Mouse (Mus musculus): ENCODE data around the gene Siglech. TPM values are rescaled to one million over a fixed set of nuclear protein-coding genes. Genes with fewer than 3 reads are reported as not detected.

The Siglech gene
- 0.79 and 0.81 TPM in 2 replicates for polyA plus RNA-seq (2015; fragmentation: Nextera tagmentation; extraction: Ambion mirVana)

DNA sequence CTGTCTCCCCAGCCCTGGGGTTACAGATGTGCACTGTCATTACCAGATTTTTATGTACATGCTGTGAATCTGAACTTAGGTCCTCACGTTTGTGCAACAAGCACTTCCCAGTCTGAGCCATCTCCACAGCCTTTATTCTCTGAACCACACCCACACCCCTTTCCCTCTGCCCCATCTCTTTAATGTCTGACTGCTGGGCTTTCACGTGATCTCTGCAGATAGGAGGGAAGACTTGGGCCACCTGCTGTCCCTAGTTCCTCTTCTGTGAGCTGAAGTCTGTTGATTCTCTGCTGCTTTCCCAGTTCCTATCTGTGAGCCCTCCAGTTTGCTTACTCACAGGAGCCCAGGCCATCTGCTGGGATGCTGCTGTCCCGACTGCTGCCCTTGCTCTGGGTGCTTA, at the start of gene Siglech:
Gene Siglech, plus strand, starts transcription at position 253 of the 400 bp plus-strand sequence.
- 29% methylated on average over 3 of the region's 3 CpGs for WGBS
- Histone ChIP-seq H3K4me1 (replicated peaks; ENCODE audit: control insufficient read depth, insufficient read depth) (no peaks in the 10 kb centered on the region), H3K27me3 (ENCODE audit: control insufficient read depth, insufficient read depth, low read length) (no peaks in the 10 kb centered on the region), H3K4me3 (ENCODE audit: low read depth, low read length) (no peak within 1 kb of the TSS), H3K4me2 (replicated peaks; ENCODE audit: low read depth) (no peak within 1 kb of the TSS), H3K36me3 (ENCODE audit: control insufficient read depth, insufficient read depth, low read length) (no peaks in the 10 kb centered on the region), H3K9ac (ENCODE audit: low read length) (no peak within 1 kb of the TSS), H3K27ac (replicated peaks) (no peak within 1 kb of the TSS), H3K9me3 (ENCODE audit: control insufficient read depth, low read length) (no peaks in the 10 kb centered on the region)
- ATAC-seq (ENCODE audit: low FRiP score, low TSS enrichment): no peak
- TF ChIP-seq EP300 (optimal IDR thresholded peaks at IDR 0.05) (no peak), CTCF (IDR thresholded peaks at IDR 0.05; ENCODE audit: low read depth) (no peak)
- DNase-seq (ENCODE audit: low spot score): no peak

DNA sequence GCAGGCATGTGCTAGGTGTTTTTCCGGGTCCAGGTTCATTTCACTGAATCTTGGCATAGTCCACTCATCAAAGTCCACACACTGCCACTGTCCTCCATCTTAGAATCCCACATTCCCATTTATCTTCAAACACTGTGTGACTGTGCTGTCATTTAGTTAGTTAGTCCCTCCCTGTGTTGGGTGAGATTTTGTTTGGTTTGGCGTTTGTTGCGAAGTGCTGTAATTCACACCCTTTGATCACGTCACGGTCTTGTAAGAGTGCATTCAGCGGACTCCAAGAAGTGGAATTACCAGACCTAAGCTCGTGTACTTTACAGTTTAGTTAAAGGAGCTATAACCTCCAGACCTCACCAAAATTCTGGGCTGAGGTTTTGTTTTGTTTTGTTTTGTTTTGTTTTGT, 45.3 kb upstream of the Siglech start:
- Histone ChIP-seq H3K4me1 (replicated peaks; ENCODE audit: control insufficient read depth, insufficient read depth) (no peaks in the 10 kb centered on the region), H3K27me3 (ENCODE audit: control insufficient read depth, insufficient read depth, low read length) (no peaks in the 10 kb centered on the region), H3K9me3 (ENCODE audit: control insufficient read depth, low read length) (no peaks in the 10 kb centered on the region), H3K4me3 (ENCODE audit: low read depth, low read length) (no peak overlapping the region), H3K4me2 (replicated peaks; ENCODE audit: low read depth) (no peak overlapping the region), H3K36me3 (ENCODE audit: control insufficient read depth, insufficient read depth, low read length) (no peaks in the 10 kb centered on the region), H3K27ac (replicated peaks) (no peak overlapping the region), H3K9ac (ENCODE audit: low read length) (no peak overlapping the region)
- WGBS: 64% methylated on average over 7 of the region's 7 CpGs
- DNase-seq (ENCODE audit: low spot score) (no peak), ATAC-seq (ENCODE audit: low FRiP score, low TSS enrichment) (no peak)
- no peak for TF ChIP-seq CTCF (IDR thresholded peaks at IDR 0.05; ENCODE audit: low read depth)
- TF ChIP-seq EP300 (optimal IDR thresholded peaks at IDR 0.05): no peak

DNA sequence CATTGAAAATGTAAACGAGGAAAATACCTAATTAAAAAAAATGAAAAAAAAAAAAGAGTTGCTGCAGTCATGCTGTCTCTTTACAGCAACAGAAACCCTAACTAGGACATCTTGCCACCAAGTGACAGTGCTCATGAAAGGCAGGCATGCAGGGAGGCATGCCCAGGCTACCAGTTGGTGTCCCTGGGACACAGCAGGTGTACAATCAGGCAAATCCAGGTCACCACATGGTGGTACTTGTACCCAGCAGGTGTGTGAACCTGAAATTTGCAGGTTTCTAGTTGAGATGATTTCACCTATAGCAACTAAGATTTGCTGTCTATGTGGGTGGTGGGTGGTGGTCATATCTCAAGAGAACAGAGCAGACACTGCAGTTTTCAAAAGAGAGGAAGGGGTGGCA, 39.1 kb upstream of the Siglech start:
- no peak overlapping the region for H3K4me2 ChIP-seq (replicated peaks; ENCODE audit: low read depth)
- H3K4me3 ChIP-seq (ENCODE audit: low read depth, low read length): no peak overlapping the region
- DNase-seq (ENCODE audit: low spot score) (no peak), ATAC-seq (ENCODE audit: low FRiP score, low TSS enrichment) (no peak)
- no peaks in the 10 kb centered on the region for H3K4me1 ChIP-seq (replicated peaks; ENCODE audit: control insufficient read depth, insufficient read depth)
- H3K9me3 ChIP-seq (ENCODE audit: control insufficient read depth, low read length): no peaks in the 10 kb centered on the region
- WGBS: 71% methylated on average over 1 of the region's 1 CpGs
- TF ChIP-seq EP300 (optimal IDR thresholded peaks at IDR 0.05) (no peak), CTCF (IDR thresholded peaks at IDR 0.05; ENCODE audit: low read depth) (no peak)
- no peak overlapping the region for H3K27ac ChIP-seq (replicated peaks)
- H3K36me3 ChIP-seq (ENCODE audit: control insufficient read depth, insufficient read depth, low read length): no peaks in the 10 kb centered on the region
- H3K27me3 ChIP-seq (ENCODE audit: control insufficient read depth, insufficient read depth, low read length): no peaks in the 10 kb centered on the region
- H3K9ac ChIP-seq (ENCODE audit: low read length): no peak overlapping the region

GRCm38 (mm10) chr7:55734483-55734882, 33.5 kb upstream of the Siglech start:
- Histone ChIP-seq H3K27me3 (ENCODE audit: control insufficient read depth, insufficient read depth, low read length) (no peaks in the 10 kb centered on the region), H3K9ac (ENCODE audit: low read length) (no peak overlapping the region), H3K36me3 (ENCODE audit: control insufficient read depth, insufficient read depth, low read length) (no peaks in the 10 kb centered on the region), H3K4me1 (replicated peaks; ENCODE audit: control insufficient read depth, insufficient read depth) (no peaks in the 10 kb centered on the region), H3K4me2 (replicated peaks; ENCODE audit: low read depth) (no peak overlapping the region), H3K4me3 (ENCODE audit: low read depth, low read length) (no peak overlapping the region), H3K27ac (replicated peaks) (no peak overlapping the region), H3K9me3 (ENCODE audit: control insufficient read depth, low read length) (no peaks in the 10 kb centered on the region)
- ATAC-seq (ENCODE audit: low FRiP score, low TSS enrichment): no peak
- no peak for TF ChIP-seq EP300 (optimal IDR thresholded peaks at IDR 0.05)
- TF ChIP-seq CTCF (IDR thresholded peaks at IDR 0.05; ENCODE audit: low read depth): peak; percentile 22; the same call in 1 of the 2 replicates
- WGBS: 100% methylated on average over 2 of the region's 2 CpGs
- no peak for DNase-seq (ENCODE audit: low spot score)

- ATAC-seq (ENCODE audit: low FRiP score, low TSS enrichment) (no peak), DNase-seq (ENCODE audit: low spot score) (no peak)
- no peak for TF ChIP-seq EP300 (optimal IDR thresholded peaks at IDR 0.05)
- peak; percentile 68 for TF ChIP-seq CTCF (IDR thresholded peaks at IDR 0.05; ENCODE audit: low read depth)
- Histone ChIP-seq H3K9me3 (ENCODE audit: control insufficient read depth, low read length) (no peaks in the 10 kb centered on the region), H3K27ac (replicated peaks) (no peak overlapping the region), H3K36me3 (ENCODE audit: control insufficient read depth, insufficient read depth, low read length) (no peaks in the 10 kb centered on the region), H3K4me3 (ENCODE audit: low read depth, low read length) (no peak overlapping the region), H3K4me1 (replicated peaks; ENCODE audit: control insufficient read depth, insufficient read depth) (no peaks in the 10 kb centered on the region), H3K9ac (ENCODE audit: low read length) (no peak overlapping the region), H3K4me2 (replicated peaks; ENCODE audit: low read depth) (no peak overlapping the region), H3K27me3 (ENCODE audit: control insufficient read depth, insufficient read depth, low read length) (no peaks in the 10 kb centered on the region)
- 47% methylated on average over 4 of the region's 4 CpGs for WGBS
These were observed 30.7 kb upstream of the Siglech start for GRCm38 (mm10) chr7:55737125-55737912.

DNA sequence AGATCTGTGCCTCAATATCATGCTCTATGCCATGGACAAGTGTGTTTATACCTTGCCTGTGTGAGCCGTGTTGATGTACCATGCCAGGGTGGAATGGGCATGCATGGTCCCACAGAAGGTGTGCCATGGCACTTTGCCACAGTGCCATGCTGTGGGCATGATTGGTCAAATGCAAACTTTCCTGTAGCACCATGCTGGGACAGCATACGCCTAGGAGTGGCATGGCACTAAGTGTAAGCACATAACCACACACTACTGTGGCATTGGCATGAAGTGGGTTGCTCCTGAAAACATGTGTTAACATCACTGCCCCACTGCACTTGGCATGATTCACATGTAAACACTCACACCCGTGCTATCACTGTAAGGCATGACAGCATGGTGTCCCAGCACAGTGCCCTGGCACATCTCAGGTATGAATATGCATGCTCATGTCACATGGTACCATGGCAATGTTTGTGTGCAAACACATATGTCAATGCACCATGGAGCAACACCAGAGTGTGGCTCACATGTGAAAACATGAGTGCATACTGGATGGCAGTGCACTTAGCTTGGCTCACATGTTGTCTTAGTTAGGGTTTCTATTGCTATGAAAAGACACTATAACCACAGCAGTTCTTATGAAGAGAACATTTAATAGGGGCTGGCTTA, 24.2 kb upstream of the Siglech start:
- 72% methylated on average over 3 of the region's 3 CpGs for WGBS
- no peak for ATAC-seq (ENCODE audit: low FRiP score, low TSS enrichment)
- no peak for DNase-seq (ENCODE audit: low spot score)

More for the DNA sequence above, 24.2 kb upstream of the Siglech start:
- Histone ChIP-seq H3K9me3 (ENCODE audit: control insufficient read depth, low read length) (no peaks in the 10 kb centered on the region), H3K4me2 (replicated peaks; ENCODE audit: low read depth) (no peak overlapping the region), H3K4me3 (ENCODE audit: low read depth, low read length) (no peak overlapping the region), H3K4me1 (replicated peaks; ENCODE audit: control insufficient read depth, insufficient read depth) (no peaks in the 10 kb centered on the region), H3K27me3 (ENCODE audit: control insufficient read depth, insufficient read depth, low read length) (no peaks in the 10 kb centered on the region), H3K9ac (ENCODE audit: low read length) (no peak overlapping the region), H3K27ac (replicated peaks) (no peak overlapping the region), H3K36me3 (ENCODE audit: control insufficient read depth, insufficient read depth, low read length) (no peaks in the 10 kb centered on the region)
- TF ChIP-seq EP300 (optimal IDR thresholded peaks at IDR 0.05) (no peak), CTCF (IDR thresholded peaks at IDR 0.05; ENCODE audit: low read depth) (no peak)
